Mouse (Mus musculus) erythroblast, embryonic 14.5 days (primary cell): ENCODE measurements around the gene Trpm3.

ENCODE experiments used
- GATA1 ChIP-seq: IDR thresholded peaks from 2 replicates; pipeline ENCODE4 v1.6.1; 2012; ENCODE audit warnings: low read length, inconsistent platforms, mixed read lengths
- TAL1 ChIP-seq: IDR thresholded peaks from 3 replicates; pipeline ENCODE4 v1.6.1; 2012; ENCODE audit warnings: low read length, inconsistent platforms, mixed read lengths

GRCm38 (mm10) chr19:22670222-22670621 is 531.4 kb downstream of the Trpm3 start:
- TF ChIP-seq GATA1 (no peak), TAL1 (no peak)
